Mouse (Mus musculus) kidney, adult 2 months (tissue): Measurements from ENCODE around the gene Npr3.

Source experiments
- CTCF ChIP-seq: fragments of 200-500 bp; conservative IDR thresholded peaks from 2 replicates; pipeline ENCODE4 v1.5.1; 2011; ENCODE audit warnings: low read depth, mild to moderate bottlenecking, control low read depth, low read length, moderate library complexity, mixed read lengths; ENCODE audit not compliant: insufficient read depth, insufficient read length
- POLR2A ChIP-seq: fragments of 200-500 bp; IDR thresholded peaks from one replicate; pipeline ENCODE4 v1.6.1; 2011; ENCODE audit warnings: low read depth, low read length, control low read depth

- TF ChIP-seq CTCF = no peak
- TF ChIP-seq POLR2A = no peak
Measured at GRCm38 (mm10) chr15:11862785-11863539, 44.1 kb downstream of the Npr3 start.
